Mouse (Mus musculus) heart, adult 9 months (tissue): Measurements from ENCODE around the gene Dmbt1.
A peak's percentile ranks its signal among the peaks of the same experiment; 100 is the strongest.
"Not testable (repeated sequence)": the region's sequence is repeated elsewhere in the genome, so short reads cannot be mapped to it uniquely, and the experiment has no call there.

ENCODE experiments used
- DNase-seq, 2 experiments: peaks; one replicate each; pipeline ENCODE4 v3.0.0; 2022; ENCODE audit warnings: low spot score in 2 of 2

Gene Dmbt1

DNA sequence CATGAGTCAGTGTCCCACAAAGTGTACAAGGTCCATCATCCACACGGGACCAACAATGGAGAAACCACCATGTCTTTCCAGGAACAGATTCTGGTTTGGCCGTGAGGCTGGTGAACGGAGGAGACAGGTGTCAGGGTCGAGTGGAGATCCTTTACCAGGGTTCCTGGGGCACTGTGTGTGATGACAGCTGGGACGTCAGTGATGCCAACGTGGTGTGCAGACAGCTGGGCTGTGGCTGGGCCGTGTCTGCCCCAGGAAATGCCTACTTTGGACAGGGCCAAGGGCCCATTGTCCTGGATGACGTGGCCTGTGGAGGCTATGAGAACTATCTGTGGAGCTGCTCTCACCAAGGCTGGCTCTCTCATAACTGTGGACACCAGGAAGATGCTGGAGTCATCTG lies 18.0 kb downstream of the Dmbt1 start:
- DNase-seq = not testable (repeated sequence)

GRCm38 (mm10) chr7:131054808-131055370 lies 23.0 kb downstream of the Dmbt1 start:
- DNase-seq = no peak

DNA sequence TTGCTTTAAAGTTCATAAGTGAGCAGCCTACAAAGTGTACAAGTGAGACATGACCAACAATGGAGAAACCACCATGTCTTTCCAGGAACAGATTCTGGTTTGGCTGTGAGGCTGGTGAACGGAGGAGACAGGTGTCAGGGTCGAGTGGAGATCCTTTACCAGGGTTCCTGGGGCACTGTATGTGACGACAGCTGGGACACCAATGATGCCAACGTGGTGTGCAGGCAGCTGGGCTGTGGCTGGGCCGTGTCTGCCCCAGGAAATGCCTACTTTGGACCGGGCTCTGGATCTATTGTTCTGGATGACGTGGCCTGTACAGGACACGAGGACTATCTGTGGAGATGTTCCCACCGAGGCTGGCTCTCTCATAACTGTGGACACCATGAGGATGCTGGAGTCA lies 26.1 kb downstream of the Dmbt1 start:
- DNase-seq = not testable (repeated sequence)

- DNase-seq = not testable (repeated sequence)
Measured at GRCm38 (mm10) chr7:131059808-131060207, 28.0 kb downstream of the Dmbt1 start.

- no peak for DNase-seq
Measured at GRCm38 (mm10) chr7:131062541-131062940, 30.7 kb downstream of the Dmbt1 start.

- DNase-seq = peak in 1 of 2 experiments; percentile 4
Measured at GRCm38 (mm10) chr7:131068191-131068590, 36.3 kb downstream of the Dmbt1 start.

GRCm38 (mm10) chr7:131073476-131073875 lies 41.6 kb downstream of the Dmbt1 start:
- not testable (repeated sequence) for DNase-seq

DNA sequence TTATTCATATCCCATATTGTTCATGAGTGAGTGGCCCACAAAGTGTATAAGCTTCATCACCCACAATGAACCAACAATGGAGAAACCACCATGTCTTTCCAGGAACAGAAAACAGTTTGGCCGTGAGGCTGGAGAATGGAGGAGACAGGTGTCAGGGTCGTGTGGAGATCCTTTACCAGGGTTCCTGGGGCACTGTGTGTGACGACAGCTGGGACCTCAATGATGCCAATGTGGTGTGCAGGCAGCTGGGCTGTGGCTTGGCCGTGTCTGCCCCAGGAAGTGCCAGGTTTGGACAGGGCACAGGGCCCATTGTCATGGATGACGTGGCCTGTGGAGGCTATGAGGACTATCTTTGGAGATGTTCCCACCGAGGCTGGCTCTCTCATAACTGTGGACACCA lies 42.2 kb downstream of the Dmbt1 start:
- not testable (repeated sequence) for DNase-seq

GRCm38 (mm10) chr7:131075956-131076355 lies 44.1 kb downstream of the Dmbt1 start:
- no peak for DNase-seq

- not testable (repeated sequence) for DNase-seq
Measured at GRCm38 (mm10) chr7:131082403-131082802, 50.5 kb downstream of the Dmbt1 start.

GRCm38 (mm10) chr7:131112486-131112885 lies 80.6 kb downstream of the Dmbt1 start:
- DNase-seq = peak in 1 of 2 experiments; percentile 11

DNA sequence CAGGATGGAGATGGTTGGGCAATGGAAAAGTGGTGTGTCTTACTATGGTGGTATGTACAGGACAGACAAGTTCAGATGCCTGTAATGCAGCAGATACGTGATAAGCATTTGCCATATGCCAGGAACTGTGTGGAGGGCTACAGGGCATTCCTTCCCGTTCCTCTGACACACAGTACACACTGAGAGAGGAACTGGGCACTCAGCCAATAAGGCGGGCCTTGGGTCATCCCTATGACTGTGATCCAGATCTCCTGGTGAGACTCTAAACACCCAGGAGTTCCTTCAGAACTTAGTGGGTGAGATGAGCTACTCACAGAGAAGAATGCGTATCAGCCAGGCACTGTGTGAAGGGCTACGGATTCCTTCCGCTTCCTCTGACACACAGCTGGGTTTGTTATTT lies 81.8 kb downstream of the Dmbt1 start:
- no peak for DNase-seq

DNA sequence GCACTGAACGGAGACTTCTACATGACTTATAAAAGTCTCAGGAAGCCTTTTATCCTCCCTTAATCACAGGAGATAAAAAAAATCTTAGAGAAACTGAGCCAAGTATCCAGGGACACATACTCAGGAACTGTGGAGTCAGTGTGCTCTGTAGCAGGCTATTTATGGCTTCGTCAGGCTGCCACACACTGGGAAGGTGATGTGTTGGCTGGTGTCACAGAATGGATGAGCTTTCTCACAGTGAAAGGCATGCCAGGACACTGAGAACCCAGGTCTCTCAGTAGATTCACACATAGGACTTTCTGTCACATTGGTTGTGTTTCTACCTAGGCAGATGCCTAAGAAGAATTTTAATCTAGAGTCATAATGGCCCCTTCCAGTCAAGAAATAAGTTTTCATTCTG lies 82.6 kb downstream of the Dmbt1 start:
- DNase-seq = peak in 1 of 2 experiments; percentile 3

DNA sequence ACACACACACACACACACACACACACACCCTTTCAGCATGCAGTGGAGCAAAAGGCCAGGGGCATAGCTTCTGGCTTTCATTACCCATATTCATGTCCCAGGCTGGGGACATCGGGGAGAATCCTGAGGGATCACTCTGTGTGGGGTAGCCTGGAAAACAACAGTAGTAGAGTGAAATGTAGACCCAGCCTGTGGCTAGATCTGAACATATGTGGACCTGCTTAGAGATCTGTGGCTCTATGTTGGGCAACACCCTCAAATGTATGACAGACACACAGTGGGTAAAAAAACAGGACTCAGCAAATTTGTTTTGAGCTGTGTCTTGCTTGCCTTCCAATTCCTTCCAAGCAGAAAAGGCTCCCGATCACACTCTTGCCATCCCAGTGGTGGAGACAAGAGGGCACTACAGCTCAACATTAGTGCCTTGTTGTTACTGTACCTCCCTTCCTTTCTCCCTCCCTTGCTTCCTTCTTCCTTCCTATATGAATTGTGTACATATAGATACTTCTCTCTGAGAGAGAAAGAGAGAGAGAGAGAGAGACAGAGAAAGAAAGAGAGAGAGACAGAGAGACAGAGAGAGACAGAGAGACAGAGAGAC lies 90.5 kb downstream of the Dmbt1 start:
- DNase-seq = no peak

- no peak for DNase-seq
Measured at GRCm38 (mm10) chr7:131130021-131130420, 98.2 kb downstream of the Dmbt1 start.

GRCm38 (mm10) chr7:131133181-131133580 lies 101.3 kb downstream of the Dmbt1 start:
- DNase-seq = no peak

GRCm38 (mm10) chr7:131146214-131146613 lies 114.4 kb downstream of the Dmbt1 start, which contains the start of gene 4933402N03Rik:
Gene 4933402N03Rik, minus strand, starts transcription at chr7:131146314.
- no peak for DNase-seq

DNA sequence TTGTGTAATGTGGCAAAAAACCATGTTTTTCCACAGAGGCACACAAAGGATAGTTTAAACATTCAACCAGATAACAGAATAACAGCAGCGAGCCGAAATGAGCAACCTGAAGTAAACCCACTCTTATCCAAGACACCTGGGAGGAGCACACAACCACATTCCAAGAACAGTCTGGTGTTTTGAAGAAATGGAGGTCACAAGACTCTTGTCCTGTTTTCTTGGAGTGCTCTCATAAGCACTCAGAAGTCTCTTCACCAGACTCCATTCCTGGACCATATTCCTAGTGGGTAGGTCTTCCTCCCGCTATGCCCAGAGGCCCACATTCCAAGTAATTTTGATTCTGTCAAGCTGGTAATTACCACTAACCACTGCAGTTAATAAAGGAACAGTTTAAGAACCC lies 118.3 kb downstream of the Dmbt1 start:
- DNase-seq = no peak

DNA sequence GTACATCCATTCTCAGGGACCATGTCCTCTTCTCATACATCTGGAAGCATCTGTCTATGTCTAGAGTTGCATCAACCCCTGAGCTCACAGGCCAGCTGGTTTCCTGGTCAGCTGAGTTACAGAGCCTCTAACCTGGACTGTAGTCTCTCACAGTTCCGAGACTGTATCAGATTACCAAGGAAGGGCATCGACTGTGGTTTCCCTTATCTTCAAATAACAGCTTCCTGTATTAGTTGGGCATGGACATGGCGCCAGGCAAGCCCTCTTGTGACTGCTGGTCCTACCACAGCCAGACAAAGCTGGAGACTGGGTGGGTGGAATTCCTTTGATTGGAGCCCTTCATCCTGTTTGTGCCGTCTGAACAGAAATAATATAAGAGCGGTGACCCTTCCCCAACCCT lies 121.2 kb downstream of the Dmbt1 start:
- DNase-seq = no peak

GRCm38 (mm10) chr7:131162251-131162650 lies 130.4 kb downstream of the Dmbt1 start:
- no peak for DNase-seq

DNA sequence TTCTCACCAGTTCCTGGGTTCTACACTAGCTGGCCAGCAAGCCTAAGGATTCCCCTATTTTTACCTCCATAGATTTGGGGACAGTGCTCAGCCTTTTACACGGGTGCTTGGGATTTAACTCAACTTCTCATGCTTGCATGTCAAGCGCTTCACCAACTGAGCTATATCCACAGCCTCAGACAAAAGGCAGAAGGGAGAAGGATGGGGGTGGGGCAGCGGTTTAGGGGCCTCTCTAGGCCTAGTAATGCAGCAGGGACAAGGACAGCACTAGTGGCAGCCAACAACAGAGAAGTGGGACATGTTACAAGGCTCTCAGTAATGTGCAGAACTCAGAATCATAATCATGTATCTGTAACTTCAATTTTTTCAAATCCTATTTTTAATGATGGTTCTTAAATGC lies 135.9 kb downstream of the Dmbt1 start:
- DNase-seq = no peak

DNA sequence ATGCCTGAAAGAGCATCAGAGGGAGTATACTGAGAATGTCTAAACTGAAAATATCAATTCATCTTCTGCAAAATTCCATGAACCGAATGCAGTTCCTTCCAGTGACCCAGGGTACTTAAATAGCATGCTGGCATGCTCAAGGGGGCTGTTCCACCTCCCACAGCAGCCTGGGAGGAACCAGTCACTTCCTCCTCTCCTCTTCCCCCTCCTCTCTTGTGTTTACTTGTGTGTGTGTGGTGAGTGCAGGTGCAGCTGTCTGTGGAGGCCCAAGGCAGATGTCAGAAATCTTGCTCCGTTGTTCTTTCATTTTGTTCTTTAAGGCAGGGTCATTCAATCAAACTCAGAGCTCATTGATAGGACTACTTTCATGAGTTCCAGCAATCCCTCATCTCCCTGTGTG lies 137.2 kb downstream of the Dmbt1 start:
- DNase-seq = no peak
